Mouse (Mus musculus) heart, postnatal 0 days (tissue): ENCODE data around the gene Sft2d2.

Source experiments
- CTCF ChIP-seq: IDR thresholded peaks from 2 replicates; pipeline ENCODE4 v1.5.1; 2016; ENCODE audit warnings: antibody characterized with exemption, control low read depth, low read depth
- EP300 ChIP-seq: IDR thresholded peaks from 2 replicates; pipeline ENCODE4 v1.6.1; 2016; ENCODE audit warnings: antibody characterized with exemption, low read depth

GRCm38 (mm10) chr1:165193426-165193825 lies 812 bp downstream of the Sft2d2 start:
- TF ChIP-seq EP300: no peak
- no peak for TF ChIP-seq CTCF
